Mouse (Mus musculus) erythroblast, embryonic 14.5 days (primary cell): ENCODE results near the gene 6430548M08Rik.

Source experiments
- GATA1 ChIP-seq: IDR thresholded peaks from 2 replicates; pipeline ENCODE4 v1.6.1; 2012; ENCODE audit warnings: low read length, inconsistent platforms, mixed read lengths
- TAL1 ChIP-seq: IDR thresholded peaks from 3 replicates; pipeline ENCODE4 v1.6.1; 2012; ENCODE audit warnings: low read length, inconsistent platforms, mixed read lengths

DNA sequence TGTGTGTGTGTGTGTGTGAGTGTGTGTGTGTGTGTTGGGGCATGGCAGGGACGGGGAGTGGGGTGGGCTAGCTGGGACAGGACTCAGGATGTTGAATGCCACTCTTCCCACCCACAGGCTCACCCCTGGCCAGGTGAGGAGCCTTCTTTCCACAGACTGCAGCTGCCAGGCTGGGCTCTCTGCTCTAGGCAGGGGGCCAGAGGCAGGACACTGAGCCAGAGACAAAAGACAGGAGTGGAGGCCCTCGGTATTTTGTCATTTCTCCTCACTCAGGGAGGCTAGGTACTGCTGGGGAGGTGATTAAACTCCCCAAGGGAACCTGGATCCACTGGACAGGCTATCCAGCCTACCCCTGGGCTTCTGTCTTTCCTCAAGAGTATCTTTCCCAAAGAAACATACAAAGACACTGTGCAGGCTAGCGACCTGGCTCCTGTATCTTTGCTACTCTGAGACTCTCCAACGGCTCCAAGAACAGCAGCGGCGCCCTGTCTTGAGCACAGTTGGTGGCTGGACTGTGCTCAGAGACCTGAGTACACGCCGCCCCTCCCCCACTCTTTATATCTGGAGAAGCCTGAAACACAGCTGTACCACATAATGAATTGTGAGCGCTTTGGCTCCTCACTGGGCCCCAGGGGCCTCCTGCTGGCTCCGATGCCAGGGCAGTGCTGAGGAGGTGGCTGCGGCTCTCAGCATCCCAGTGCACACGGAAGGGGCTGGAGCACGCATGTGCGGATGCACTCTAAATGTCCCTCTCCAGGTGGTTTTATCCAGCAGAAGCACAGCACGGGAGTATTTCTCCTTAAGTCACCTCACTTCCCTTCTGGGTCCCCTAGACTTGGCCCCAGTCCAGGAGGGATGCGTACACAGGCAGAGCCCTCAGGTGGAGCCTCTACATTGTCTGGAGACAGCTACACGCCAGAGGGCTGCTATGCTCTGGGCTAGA is 71.2 kb downstream of the 6430548M08Rik start:
- TF ChIP-seq GATA1 (no peak), TAL1 (no peak)
